Mouse (Mus musculus): ENCODE measurements at regions not wholly inside any gene's neighbourhood (a gene's known extent, or its start where the extent isn't known, plus 50 kb on each side); places are given as distances from the start of the nearest gene placed in this dataset.

DNA sequence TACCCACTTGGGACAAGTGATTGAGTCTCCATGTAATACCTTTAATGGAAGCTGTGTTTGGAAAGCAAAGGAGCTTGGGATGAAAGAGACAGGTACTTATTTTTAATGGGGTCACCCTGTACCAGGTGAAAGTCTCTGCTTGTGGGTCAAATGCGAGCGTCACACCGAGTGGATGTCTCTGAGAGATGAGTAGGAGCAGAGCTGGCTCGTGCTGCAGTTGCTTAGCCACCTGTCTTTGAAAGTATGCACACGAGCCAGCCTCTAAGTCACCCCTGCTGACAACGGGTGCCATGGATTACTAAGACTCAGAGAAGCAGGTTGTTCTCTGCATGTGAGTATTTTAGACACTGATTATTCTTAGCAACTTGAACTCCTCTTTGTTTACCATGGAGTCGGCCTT lies 179.5 kb upstream of the Gk2 start:
- TF ChIP-seq EP300 (IDR thresholded peaks at IDR 0.05; ENCODE audit: low read depth) (no peak), CTCF (IDR thresholded peaks at IDR 0.05; ENCODE audit: low read depth) (no peak)

Data from liver, embryonic 14.5 days (tissue).